In genomic region chr3:52171303-52171702, GRCm38 (mm10) we compare ENCODE assay signal across 26 mouse cellular contexts.
"Had no signal": no experiment of that assay in that cellular context is flagged by ENCODE, and none has a peak within 500 bp of the region (broad histone marks: within the 10 kb centered on the region; RNA-seq: fewer than 3 reads in every experiment).

No protein-coding gene starts in this region.

- DNase-seq: gastrocnemius, adult 2 months; gastrocnemius, postnatal 10 days; gastrocnemius, postnatal 25 days; heart, adult 18-20 months; heart, postnatal 10 days; heart, postnatal 4 days; kidney, adult 11 months; kidney, adult 2 months; kidney, adult 9 months; kidney, postnatal 14 days; kidney, postnatal 36 days; layer of hippocampus, adult 9-11 months; layer of hippocampus, postnatal 36 days; left cerebral cortex, postnatal 4 days; liver, embryonic 13.5 days had no signal

- H3K36me3 ChIP-seq: heart, embryonic 10.5 days; heart, embryonic 12.5 days; hindbrain, embryonic 10.5 days; hindbrain, embryonic 12.5 days; kidney, embryonic 15.5 days; limb, embryonic 13.5 days; limb, embryonic 15.5 days; liver, embryonic 13.5 days; liver, embryonic 15.5 days had no signal

- H3K9me3 ChIP-seq: heart, embryonic 10.5 days; heart, embryonic 12.5 days; hindbrain, embryonic 10.5 days; hindbrain, embryonic 12.5 days; kidney, embryonic 15.5 days; limb, embryonic 13.5 days; limb, embryonic 15.5 days; liver, embryonic 13.5 days; liver, embryonic 15.5 days had no signal

- H3K27me3 ChIP-seq: hindbrain, embryonic 12.5 days; kidney, embryonic 15.5 days; liver, embryonic 13.5 days; liver, embryonic 15.5 days had no signal

- H3K4me1 ChIP-seq: heart, embryonic 10.5 days; liver, embryonic 13.5 days; liver, embryonic 15.5 days had no signal

- H3K27ac ChIP-seq: gastrocnemius, adult 2 months; heart, embryonic 10.5 days; hindbrain, embryonic 10.5 days; hindbrain, embryonic 12.5 days; hindbrain, embryonic 14.5 days; kidney, embryonic 15.5 days; kidney, postnatal 0 days; limb, embryonic 13.5 days; limb, embryonic 15.5 days; liver, embryonic 13.5 days; liver, embryonic 15.5 days had no signal

- H3K4me3 ChIP-seq: gastrocnemius, adult 2 months; heart, embryonic 10.5 days; heart, embryonic 12.5 days; hindbrain, embryonic 10.5 days; hindbrain, embryonic 12.5 days; kidney, embryonic 15.5 days; limb, embryonic 13.5 days; limb, embryonic 15.5 days; liver, embryonic 13.5 days; liver, embryonic 15.5 days had no signal

- H3K9ac ChIP-seq: heart, embryonic 12.5 days; hindbrain, embryonic 12.5 days; hindbrain, embryonic 14.5 days; kidney, embryonic 15.5 days; limb, embryonic 13.5 days; limb, embryonic 15.5 days; liver, embryonic 13.5 days; liver, embryonic 15.5 days had no signal

- H3K4me2 ChIP-seq: heart, embryonic 12.5 days; hindbrain, embryonic 12.5 days; hindbrain, embryonic 14.5 days; kidney, embryonic 15.5 days; limb, embryonic 13.5 days; limb, embryonic 15.5 days; liver, embryonic 13.5 days; liver, embryonic 15.5 days had no signal

- ATAC-seq: hindbrain, embryonic 16.5 days had no signal
